Mouse (Mus musculus): ENCODE measurements around the gene Gm10972.
"Not testable (repeated sequence)": the region's sequence is repeated elsewhere in the genome, so short reads cannot be mapped to it uniquely, and the experiment has no call there.

Gm10972 gene

GRCm38 (mm10) chr3:94659142-94659748 is 16.3 kb downstream of the Gm10972 start:
- not testable (repeated sequence) for DNase-seq

- not testable (repeated sequence) for DNase-seq
Measured at GRCm38 (mm10) chr3:94660841-94661240, 17.9 kb downstream of the Gm10972 start.

GRCm38 (mm10) chr3:94665060-94665802 is 22.3 kb downstream of the Gm10972 start:
- not testable (repeated sequence) for DNase-seq

- not testable (repeated sequence) for DNase-seq
Measured at GRCm38 (mm10) chr3:94665896-94666295, 23.0 kb downstream of the Gm10972 start.

- not testable (repeated sequence) for DNase-seq
Measured at GRCm38 (mm10) chr3:94675101-94675500, 32.2 kb downstream of the Gm10972 start.

GRCm38 (mm10) chr3:94679351-94679841 is 36.5 kb downstream of the Gm10972 start:
- DNase-seq, result no peak

- not testable (repeated sequence) for DNase-seq
Measured at GRCm38 (mm10) chr3:94680032-94680431, 37.1 kb downstream of the Gm10972 start.

GRCm38 (mm10) chr3:94680783-94681182 is 37.9 kb downstream of the Gm10972 start:
- no peak for DNase-seq

GRCm38 (mm10) chr3:94683646-94684045 is 40.7 kb downstream of the Gm10972 start:
- no peak for DNase-seq

GRCm38 (mm10) chr3:94685989-94686772 is 43.3 kb downstream of the Gm10972 start:
- not testable (repeated sequence) for DNase-seq

GRCm38 (mm10) chr3:94688698-94689097 is 45.8 kb downstream of the Gm10972 start:
- not testable (repeated sequence) for DNase-seq

GRCm38 (mm10) chr3:94689195-94689594 is 46.3 kb downstream of the Gm10972 start:
- DNase-seq, result not testable (repeated sequence)

- DNase-seq, result not testable (repeated sequence)
Measured at GRCm38 (mm10) chr3:94690162-94690561, 47.2 kb downstream of the Gm10972 start.

- no peak for DNase-seq
Measured at GRCm38 (mm10) chr3:94690616-94691247, 47.8 kb downstream of the Gm10972 start.

- DNase-seq, result not testable (repeated sequence)
Measured at GRCm38 (mm10) chr3:94691694-94692093, 48.8 kb downstream of the Gm10972 start.

Data from thymus, postnatal 4 days (tissue).